Mouse (Mus musculus) erythroblast, embryonic 14.5 days (primary cell): ENCODE measurements around the gene Prkn. TPM values are rescaled to one million over a fixed set of nuclear protein-coding genes. Genes with fewer than 3 reads are reported as not detected.

Experiments
- H3K27me3 ChIP-seq: 2 replicates; pipeline ENCODE4 v1.6.1; 2012; ENCODE audit warnings: inconsistent platforms; ENCODE audit not compliant: control insufficient read depth
- H3K36me3 ChIP-seq: 2 replicates; pipeline ENCODE4 v1.6.1; 2012; ENCODE audit warnings: mild to moderate bottlenecking, inconsistent platforms; ENCODE audit not compliant: control insufficient read depth
- H3K4me1 ChIP-seq: 2 replicates; pipeline ENCODE4 v1.6.1; 2012; ENCODE audit warnings: inconsistent platforms; ENCODE audit not compliant: control insufficient read depth
- H3K4me3 ChIP-seq: replicated peaks from 2 replicates; pipeline ENCODE3; 2012; ENCODE audit warnings: moderate library complexity, mild to moderate bottlenecking, inconsistent platforms
- H3K9me3 ChIP-seq: 2 replicates; pipeline ENCODE4 v1.6.1; 2012; ENCODE audit warnings: low read length, inconsistent platforms, mixed read lengths; ENCODE audit not compliant: control insufficient read depth
- GATA1 ChIP-seq: IDR thresholded peaks from 2 replicates; pipeline ENCODE4 v1.6.1; 2012; ENCODE audit warnings: low read length, inconsistent platforms, mixed read lengths
- TAL1 ChIP-seq: IDR thresholded peaks from 3 replicates; pipeline ENCODE4 v1.6.1; 2012; ENCODE audit warnings: low read length, inconsistent platforms, mixed read lengths
- polyA plus RNA-seq: library from polyadenylated mRNA; stranded (reverse); fragments of >175 nt; gene quantifications from 2 replicates; pipeline ENCODE4 v1.2.3, GENCODE M21; 2012

The Prkn gene
- polyA plus RNA-seq, 1 experiment: not detected

DNA sequence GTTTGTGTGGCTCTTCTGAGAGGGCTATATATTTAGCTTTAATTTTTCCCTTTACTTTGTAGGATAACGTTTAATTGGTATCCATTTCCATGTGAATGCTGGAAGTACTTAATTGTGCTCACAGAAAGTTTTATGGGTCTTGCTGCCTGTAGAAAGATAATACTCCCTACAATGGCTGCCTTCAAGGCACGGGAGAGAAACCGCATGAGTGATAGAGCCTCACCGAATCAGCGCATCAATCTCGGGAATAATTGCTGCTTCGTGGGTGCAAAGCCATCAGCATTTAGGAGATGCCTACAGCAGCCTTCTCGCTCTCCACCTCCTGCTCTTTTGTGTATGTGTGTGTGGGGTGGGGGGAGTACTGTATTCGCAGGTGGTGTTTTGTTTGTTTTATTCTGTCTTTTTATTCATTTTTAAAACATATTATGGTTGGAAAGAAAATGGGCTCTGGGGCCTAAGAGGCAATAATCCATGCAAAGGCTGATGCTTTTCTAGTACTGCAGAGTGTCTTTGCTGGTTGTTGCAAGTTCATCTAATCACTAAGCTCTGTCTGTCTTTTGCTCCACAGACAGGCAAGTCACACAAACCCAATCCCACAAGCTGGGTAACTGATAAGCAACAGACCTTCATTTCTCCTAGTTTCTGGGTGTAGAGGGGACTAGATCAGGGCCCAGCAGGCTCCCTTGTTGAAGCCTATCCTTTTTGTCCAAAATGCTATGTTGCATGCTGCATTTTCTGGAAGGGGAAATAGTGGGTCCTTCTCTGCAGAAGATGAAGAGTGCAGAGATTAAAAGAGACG is 119.1 kb downstream of the Prkn start:
- no peak overlapping the region for H3K4me3 ChIP-seq
- no peaks in the 10 kb centered on the region for H3K4me1 ChIP-seq
- no peaks in the 10 kb centered on the region for H3K27me3 ChIP-seq
- TF ChIP-seq GATA1 (no peak), TAL1 (no peak)
- H3K36me3 ChIP-seq: no peaks in the 10 kb centered on the region
- no peaks in the 10 kb centered on the region for H3K9me3 ChIP-seq

DNA sequence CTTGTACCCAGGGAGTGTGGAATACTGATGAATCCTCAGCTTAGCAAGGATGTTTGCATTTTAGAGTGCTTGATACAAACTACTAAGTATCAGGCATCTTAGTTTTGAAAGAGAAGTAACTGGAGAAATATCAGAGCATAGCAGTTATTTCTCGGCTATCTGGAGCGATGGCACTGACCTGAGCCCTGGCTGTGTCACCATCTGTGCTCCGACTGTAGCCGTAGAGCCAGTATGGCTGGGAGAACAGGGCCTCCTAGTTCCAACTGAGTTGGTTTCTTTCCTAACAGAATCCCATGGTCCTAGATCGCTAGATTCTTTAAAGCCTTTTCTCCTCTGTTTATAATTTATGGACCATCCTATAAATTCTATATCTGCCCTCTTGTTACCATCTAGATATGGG is 122.0 kb downstream of the Prkn start:
- H3K9me3 ChIP-seq: no peaks in the 10 kb centered on the region

DNA sequence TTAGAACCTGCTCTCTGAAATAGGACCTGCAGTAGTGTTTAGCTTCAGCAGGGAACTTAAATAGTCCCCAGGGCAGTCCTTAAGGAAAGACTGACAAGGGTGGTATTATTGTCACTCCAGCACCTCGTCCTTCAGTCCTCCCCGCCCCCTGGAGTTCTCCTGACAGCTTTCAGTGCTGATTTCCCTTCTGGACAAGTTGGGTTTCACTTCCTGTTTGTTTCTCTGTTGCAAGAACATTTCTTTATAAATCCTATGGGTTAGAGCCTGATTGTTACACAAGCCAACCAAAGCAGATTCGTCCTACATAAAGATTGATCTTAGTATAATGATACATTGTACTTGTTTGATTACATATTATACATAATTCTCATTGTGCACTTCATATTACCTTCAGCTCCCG is 142.0 kb downstream of the Prkn start:
- H3K9me3 ChIP-seq: no peaks in the 10 kb centered on the region
- no peaks in the 10 kb centered on the region for H3K36me3 ChIP-seq
- no peaks in the 10 kb centered on the region for H3K27me3 ChIP-seq
- TF ChIP-seq GATA1: no peak
- no peak for TF ChIP-seq TAL1
- H3K4me3 ChIP-seq: no peak overlapping the region
- H3K4me1 ChIP-seq: no peaks in the 10 kb centered on the region

More for the DNA sequence above, 122.0 kb downstream of the Prkn start:
- no peak overlapping the region for H3K4me3 ChIP-seq
- no peak for TF ChIP-seq GATA1
- TF ChIP-seq TAL1: no peak
- H3K4me1 ChIP-seq: no peaks in the 10 kb centered on the region
- no peaks in the 10 kb centered on the region for H3K27me3 ChIP-seq
- no peaks in the 10 kb centered on the region for H3K36me3 ChIP-seq

DNA sequence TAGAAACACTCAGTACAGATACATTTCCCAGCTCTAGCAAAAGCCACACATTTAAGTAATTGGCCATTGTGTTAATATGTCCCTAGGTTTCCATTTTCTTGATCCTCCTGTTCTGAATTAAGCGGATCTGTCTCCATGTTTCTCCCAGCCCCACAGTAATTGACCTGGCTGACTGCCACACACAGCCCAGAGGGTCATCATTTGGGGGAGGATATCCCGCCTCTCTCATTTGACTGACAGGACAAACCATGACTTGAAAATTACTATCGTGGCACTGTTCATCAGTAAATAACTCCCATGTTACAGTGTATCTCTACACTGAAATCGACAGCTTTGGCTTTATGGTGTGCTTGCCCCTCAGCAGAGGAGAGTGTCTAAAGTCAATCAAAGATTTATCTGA is 146.9 kb downstream of the Prkn start:
- no peaks in the 10 kb centered on the region for H3K27me3 ChIP-seq
- TF ChIP-seq TAL1: no peak
- TF ChIP-seq GATA1: no peak
- no peaks in the 10 kb centered on the region for H3K9me3 ChIP-seq
- no peaks in the 10 kb centered on the region for H3K4me1 ChIP-seq
- no peaks in the 10 kb centered on the region for H3K36me3 ChIP-seq
- no peak overlapping the region for H3K4me3 ChIP-seq

DNA sequence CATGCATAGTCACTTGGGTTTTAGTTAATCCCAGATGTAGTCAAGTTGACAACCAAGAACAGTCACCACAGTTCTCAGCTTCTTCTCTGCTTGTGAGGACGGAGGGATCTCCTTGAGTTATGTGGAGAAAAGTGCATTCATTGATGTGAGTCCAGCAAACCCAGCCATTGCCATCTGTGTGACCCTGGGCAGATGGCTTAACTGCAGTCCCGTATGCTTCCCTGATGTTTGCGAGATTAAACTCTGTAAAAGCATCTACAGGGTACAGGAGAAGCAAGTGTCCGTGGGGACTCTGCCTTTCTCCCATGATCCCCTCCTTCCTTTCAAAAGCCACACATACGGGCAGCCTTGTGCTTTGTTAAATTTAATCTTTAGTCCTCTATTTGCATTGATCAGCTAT is 157.1 kb downstream of the Prkn start:
- H3K9me3 ChIP-seq: no peaks in the 10 kb centered on the region
- H3K4me1 ChIP-seq: no peaks in the 10 kb centered on the region
- no peaks in the 10 kb centered on the region for H3K27me3 ChIP-seq
- H3K36me3 ChIP-seq: no peaks in the 10 kb centered on the region
- TF ChIP-seq GATA1 (no peak), TAL1 (no peak)
- H3K4me3 ChIP-seq: no peak overlapping the region

DNA sequence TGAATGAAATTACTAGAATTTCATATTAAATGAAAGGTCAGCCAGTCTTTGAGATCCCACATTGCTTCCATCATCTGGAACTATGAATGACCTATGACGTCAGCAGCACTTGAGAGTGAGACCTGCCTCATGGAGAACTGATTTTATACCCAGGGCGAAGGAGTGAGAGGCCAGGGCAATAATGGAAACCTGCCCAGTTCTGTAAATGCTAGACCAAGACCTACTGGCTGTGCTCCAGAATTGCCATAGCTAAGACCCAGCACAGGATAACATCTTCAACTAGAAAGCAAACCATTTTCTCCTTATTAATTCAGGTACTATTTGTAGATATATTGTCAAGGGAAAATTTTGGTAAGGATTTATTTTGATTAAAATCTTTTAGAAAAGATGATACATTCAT is 183.2 kb downstream of the Prkn start:
- H3K27me3 ChIP-seq: no peaks in the 10 kb centered on the region
- TF ChIP-seq TAL1: no peak
- TF ChIP-seq GATA1: no peak
- no peak overlapping the region for H3K4me3 ChIP-seq
- no peaks in the 10 kb centered on the region for H3K4me1 ChIP-seq
- no peaks in the 10 kb centered on the region for H3K36me3 ChIP-seq
- H3K9me3 ChIP-seq: no peaks in the 10 kb centered on the region

DNA sequence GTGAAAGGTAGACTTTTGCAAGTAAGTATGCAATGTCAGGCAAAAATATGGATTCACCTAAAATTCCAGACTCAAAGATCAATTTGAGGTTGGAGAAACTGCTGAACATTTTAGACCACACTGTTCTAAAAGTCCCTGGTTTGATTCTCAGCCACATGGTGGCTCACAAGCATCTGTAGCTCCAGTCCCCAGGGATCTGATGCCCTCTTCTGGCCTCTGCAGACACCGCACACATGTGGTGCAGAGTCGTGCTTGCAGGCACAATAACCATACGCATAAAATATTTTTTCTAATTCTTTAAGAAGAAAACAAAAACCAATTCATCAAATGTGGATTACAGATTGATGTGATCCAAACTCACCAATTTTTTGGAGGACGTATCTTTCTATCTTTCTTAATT is 189.2 kb downstream of the Prkn start:
- Histone ChIP-seq H3K4me1 (no peaks in the 10 kb centered on the region), H3K36me3 (no peaks in the 10 kb centered on the region), H3K4me3 (no peak overlapping the region), H3K9me3 (no peaks in the 10 kb centered on the region), H3K27me3 (no peaks in the 10 kb centered on the region)
- no peak for TF ChIP-seq GATA1

DNA sequence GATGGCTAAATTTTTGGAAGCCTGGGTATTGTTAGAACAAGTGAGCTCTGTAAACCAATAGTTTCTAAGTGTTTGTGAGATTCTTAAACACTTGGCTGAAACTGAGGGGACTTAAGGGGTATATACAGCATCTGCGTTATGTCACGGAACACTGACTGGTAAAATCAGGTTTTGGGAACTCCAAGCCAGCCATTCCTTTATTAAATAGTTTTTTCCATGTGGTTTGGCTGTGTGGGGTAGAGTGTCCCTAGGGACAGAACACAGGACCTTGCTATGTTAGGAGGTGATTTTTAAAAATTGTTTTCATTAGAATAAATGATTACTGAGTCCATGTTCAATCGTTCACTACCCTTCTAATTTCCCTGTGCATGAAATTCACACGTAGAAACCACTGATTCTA is 190.8 kb downstream of the Prkn start:
- Histone ChIP-seq H3K36me3 (no peaks in the 10 kb centered on the region), H3K9me3 (no peaks in the 10 kb centered on the region), H3K4me3 (no peak overlapping the region), H3K27me3 (no peaks in the 10 kb centered on the region), H3K4me1 (no peaks in the 10 kb centered on the region)
- TF ChIP-seq TAL1 (no peak), GATA1 (no peak)

DNA sequence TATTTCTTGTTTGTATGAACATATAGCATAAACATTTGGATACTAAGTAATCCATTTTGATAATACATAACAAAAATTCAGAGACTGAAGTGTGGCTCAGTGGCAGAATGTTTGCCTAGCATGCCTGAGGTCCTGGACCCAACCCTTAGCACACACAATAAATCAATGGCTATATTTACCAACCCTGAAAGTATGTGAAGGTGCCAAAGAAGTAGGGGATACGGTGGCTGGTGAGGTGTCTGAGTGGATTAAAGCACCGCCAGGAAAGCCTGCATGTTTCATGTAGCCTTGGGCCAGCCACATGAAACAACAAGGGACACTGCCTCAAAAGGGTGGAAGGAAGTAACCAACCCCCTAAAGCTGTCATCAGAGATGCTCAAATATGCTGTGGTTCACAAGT is 192.2 kb downstream of the Prkn start:
- Histone ChIP-seq H3K36me3 (no peaks in the 10 kb centered on the region), H3K9me3 (no peaks in the 10 kb centered on the region), H3K4me3 (no peak overlapping the region), H3K4me1 (no peaks in the 10 kb centered on the region), H3K27me3 (no peaks in the 10 kb centered on the region)
- TF ChIP-seq TAL1 (no peak), GATA1 (no peak)

DNA sequence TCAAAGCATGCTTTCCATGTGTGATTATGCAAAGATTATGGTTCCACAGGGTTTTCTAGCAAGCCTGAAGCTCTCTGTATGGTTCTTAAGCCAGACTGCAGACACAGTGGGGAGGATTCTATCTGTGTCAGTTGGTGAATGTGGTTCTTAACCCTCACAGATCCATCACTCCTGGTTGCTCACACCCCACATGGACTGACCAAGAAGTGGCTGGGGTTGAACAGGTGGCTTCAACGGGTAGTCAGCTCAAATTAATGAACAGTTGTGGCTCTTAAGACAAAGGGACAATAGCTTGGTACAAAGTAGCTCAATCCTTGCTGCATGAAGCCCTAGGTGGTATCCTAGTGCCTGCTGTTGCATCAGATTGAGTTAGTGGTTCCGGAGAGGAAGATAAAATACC is 193.4 kb downstream of the Prkn start:
- H3K27me3 ChIP-seq: no peaks in the 10 kb centered on the region
- no peaks in the 10 kb centered on the region for H3K4me1 ChIP-seq
- TF ChIP-seq TAL1 (no peak), GATA1 (no peak)
- no peak overlapping the region for H3K4me3 ChIP-seq
- H3K9me3 ChIP-seq: no peaks in the 10 kb centered on the region
- H3K36me3 ChIP-seq: no peaks in the 10 kb centered on the region
